Mouse (Mus musculus): ENCODE data around the gene Mmp11.

DNA sequence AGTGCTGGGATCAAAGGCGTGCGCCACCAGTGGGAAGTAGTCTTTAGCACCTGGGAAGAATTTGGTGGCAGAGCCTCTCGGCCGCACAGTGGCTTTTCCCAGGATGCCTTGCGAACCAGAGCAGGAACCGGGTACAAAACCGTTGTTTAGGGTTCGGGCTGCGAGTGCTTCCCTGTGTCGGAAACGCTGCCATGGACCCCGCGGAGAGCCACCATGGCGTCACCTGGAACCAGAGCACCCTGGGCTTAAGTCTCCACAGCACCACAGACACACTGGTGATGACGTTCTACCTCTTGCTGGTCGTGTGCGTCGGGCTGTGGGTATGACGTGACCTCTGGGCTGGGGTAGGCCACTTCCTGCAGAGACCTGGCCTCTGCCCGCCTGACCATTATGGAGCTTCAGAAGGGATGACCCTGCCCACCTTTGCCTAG lies 18.1 kb upstream of the Mmp11 start, which contains the start of gene Gm5134:
- TF ChIP-seq POLR2A (IDR thresholded peaks at IDR 0.05; ENCODE audit: insufficient read depth, low read length) = no peak
- no peak for TF ChIP-seq EP300 (IDR thresholded peaks at IDR 0.05; ENCODE audit: insufficient read depth, low read depth, low read length)
